Mouse (Mus musculus): ENCODE data around the gene Tmem109. TPM values are rescaled to one million over a fixed set of nuclear protein-coding genes. Genes with fewer than 3 reads are reported as not detected.

Tmem109 gene
- 10 to 100 TPM; 46.4 to 54.5 TPM for total RNA-seq (2021)
- long read RNA-seq, experiment 1, transcript Tmem109-201 (4 exons, 2,188 nt) = major isoform, 27 of 29 reads
- long read RNA-seq, experiment 1, partial matches to known transcripts = 0 of 29 reads
- long read RNA-seq, experiment 1, other reads (novel, unspliced or antisense) = 1 of 29 reads
- long read RNA-seq, experiment 2, transcript Tmem109-201 (4 exons, 2,188 nt) = major isoform, 56 of 64 reads
- long read RNA-seq, experiment 2, partial matches to known transcripts = 0 of 64 reads
- long read RNA-seq, experiment 2, other reads (novel, unspliced or antisense) = 3 of 64 reads

GRCm38 (mm10) chr19:10881426-10882154 lies at the start of gene Tmem109:
Tmem109 (minus strand) TSS chr19:10882001.
- peak; percentile 48 for TF ChIP-seq CTCF (conservative IDR thresholded peaks at IDR 0.05)
- peak within 1 kb of the TSS; percentile 80 for H3K4me3 ChIP-seq
- DNase-seq (ENCODE audit: low spot score in 2 of 2) = peak; percentile 92 to 94

DNA sequence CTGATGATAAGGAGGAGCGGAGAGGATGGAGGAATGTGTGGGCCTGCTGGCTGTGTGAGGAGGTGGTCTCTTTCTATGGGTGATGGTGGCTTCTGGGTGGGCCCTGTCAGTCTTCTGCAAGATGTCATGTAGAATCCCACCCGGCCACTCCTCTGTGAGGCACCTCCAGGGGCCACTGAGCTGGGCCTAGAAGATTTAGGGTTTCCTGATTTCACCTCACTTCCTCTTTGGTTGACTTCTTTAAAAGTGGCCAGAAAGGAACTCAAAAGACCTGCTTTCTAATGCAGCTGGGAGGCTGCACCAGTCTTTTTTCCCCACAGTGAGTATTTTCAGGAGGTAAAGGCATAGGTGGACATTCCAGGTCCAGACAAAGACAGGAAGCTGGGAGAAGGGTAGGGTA lies 48.8 kb upstream of the Tmem109 start:
- Histone ChIP-seq H3K27ac (no peak overlapping the region), H3K4me3 (no peak overlapping the region)
- no peak for DNase-seq (ENCODE audit: low spot score in 2 of 2)
- no peak for TF ChIP-seq CTCF (conservative IDR thresholded peaks at IDR 0.05)

More at GRCm38 (mm10) chr19:10881426-10882154, at the start of gene Tmem109:
- peak within 1 kb of the TSS; percentile 95 for H3K27ac ChIP-seq

DNA sequence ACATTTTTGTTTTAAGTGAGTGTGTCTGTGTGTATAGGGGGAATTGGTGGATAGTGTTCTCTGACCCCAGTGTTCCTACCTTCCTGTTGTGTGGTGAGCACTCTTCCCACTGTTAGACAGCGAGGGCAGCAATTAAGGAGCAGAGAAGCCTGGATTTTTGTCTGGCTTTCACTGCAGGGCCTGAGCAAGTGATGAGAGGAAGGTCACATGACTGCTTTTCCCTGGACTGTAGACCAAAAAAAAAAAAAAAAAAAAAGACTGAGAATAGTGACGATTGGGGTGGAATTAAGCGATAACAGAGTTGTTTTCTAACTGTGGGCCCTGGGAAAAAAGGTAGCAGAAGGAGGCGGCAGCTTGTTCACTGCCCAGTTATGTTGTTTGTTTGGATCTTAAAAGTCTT lies 44.9 kb upstream of the Tmem109 start:
- no peak overlapping the region for H3K27ac ChIP-seq

DNA sequence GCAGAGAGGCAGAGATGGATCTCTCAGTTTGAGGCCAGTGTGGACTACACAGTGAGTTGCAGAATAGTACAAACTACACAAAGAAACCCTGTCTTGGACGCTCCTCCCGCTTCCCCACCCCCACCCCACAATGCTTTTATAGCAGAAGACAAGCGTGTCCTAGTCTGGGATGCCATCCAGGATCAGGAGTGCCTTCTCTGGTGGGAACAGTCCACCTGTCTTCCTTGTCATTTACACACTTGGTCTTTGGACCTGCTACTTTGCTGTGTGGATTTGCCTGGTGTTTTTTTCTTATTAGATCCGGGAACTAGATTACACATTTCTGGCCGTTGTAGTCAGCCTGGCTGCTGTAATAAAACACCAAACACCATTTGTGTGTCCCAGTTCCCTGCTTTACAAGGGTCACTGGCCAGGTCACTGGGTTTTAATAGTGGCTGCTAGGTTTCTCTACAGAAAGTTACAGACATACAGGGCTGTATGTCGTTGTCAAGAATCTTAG lies 44.4 kb upstream of the Tmem109 start:
- no peak for DNase-seq (ENCODE audit: low spot score in 2 of 2)
- no peak for TF ChIP-seq CTCF (conservative IDR thresholded peaks at IDR 0.05)
- H3K27ac ChIP-seq = no peak overlapping the region
- H3K4me3 ChIP-seq = no peak overlapping the region

More for the DNA sequence above, 44.9 kb upstream of the Tmem109 start:
- DNase-seq (ENCODE audit: low spot score in 2 of 2) = no peak
- no peak overlapping the region for H3K4me3 ChIP-seq
- TF ChIP-seq CTCF (conservative IDR thresholded peaks at IDR 0.05) = no peak

DNA sequence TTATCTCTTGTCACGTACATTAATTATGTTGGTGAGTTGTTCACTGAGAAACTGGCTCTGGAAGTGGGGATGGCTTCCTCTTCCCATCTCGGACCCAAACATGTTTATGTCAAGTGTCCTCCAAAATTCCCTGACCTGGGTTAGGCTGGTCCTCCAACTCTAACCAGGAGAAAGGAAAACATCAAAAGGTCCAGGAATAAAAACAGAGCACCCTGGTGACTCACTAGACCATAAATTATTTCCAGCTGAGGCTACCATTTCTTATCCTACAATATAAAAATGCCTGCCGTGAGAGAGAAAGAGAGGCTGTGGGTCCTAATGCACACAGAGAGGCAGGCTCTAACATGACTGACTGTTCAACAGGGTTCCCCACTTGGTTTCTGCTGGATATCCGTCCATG lies 42.4 kb upstream of the Tmem109 start:
- DNase-seq (ENCODE audit: low spot score in 2 of 2) = no peak
- Histone ChIP-seq H3K4me3 (no peak overlapping the region), H3K27ac (no peak overlapping the region)
- TF ChIP-seq CTCF (conservative IDR thresholded peaks at IDR 0.05) = no peak

- DNase-seq (ENCODE audit: low spot score in 2 of 2) = no peak
- Histone ChIP-seq H3K27ac (no peak overlapping the region), H3K4me3 (no peak overlapping the region)
- no peak for TF ChIP-seq CTCF (conservative IDR thresholded peaks at IDR 0.05)
Observed at GRCm38 (mm10) chr19:10921058-10921457, 39.3 kb upstream of the Tmem109 start.

DNA sequence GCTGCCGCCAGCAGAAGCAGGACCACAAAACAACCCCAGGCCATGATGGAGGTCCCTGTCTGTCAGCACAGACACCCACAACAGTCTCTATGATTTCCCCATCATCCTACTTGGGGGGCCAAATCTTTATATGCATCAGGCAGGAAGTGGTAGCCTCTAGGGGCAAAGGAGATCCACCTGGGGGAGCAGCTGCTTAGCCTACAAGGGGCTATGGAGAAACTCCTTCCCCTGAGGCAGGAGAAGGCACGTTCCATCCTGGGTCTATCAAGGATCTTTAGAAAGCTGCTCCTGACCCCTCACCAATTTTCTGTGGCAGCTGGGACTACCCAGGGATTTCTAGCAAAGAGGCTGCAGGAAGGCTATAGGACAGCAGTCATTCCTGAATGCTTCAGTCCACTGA lies 38.7 kb upstream of the Tmem109 start, which contains the start of gene Zp1:
Zp1 (minus strand) TSS at position 101 of the 400 bp plus-strand sequence.
- no peak within 1 kb of the TSS for H3K27ac ChIP-seq
- no peak for DNase-seq (ENCODE audit: low spot score in 2 of 2)
- no peak within 1 kb of the TSS for H3K4me3 ChIP-seq
- TF ChIP-seq CTCF (conservative IDR thresholded peaks at IDR 0.05) = no peak

GRCm38 (mm10) chr19:10918321-10918991 lies 36.7 kb upstream of the Tmem109 start:
- DNase-seq (ENCODE audit: low spot score in 2 of 2) = no peak
- no peak for TF ChIP-seq CTCF (conservative IDR thresholded peaks at IDR 0.05)
- no peak overlapping the region for H3K4me3 ChIP-seq

DNA sequence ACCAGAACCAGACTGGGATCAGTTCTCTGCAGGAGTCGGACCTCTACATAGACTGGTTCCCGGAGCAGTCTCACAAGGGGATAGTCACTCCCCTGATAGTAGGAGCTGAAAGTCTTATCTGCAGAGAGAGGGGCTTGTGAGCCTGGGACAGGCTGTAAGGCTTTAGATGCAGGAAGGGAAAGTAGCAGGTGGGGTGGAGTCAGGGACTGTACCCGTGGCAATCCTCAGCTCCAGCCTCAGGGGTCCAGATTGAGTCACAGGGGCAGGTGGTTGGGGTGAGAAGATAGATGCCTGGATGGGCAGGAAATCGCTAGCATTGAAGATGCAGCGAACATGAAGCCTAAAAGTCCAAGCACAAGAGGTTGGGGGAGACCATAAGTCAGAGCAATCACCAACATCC lies 34.7 kb upstream of the Tmem109 start:
- H3K4me3 ChIP-seq = no peak overlapping the region
- TF ChIP-seq CTCF (conservative IDR thresholded peaks at IDR 0.05) = no peak
- H3K27ac ChIP-seq = no peak overlapping the region
- DNase-seq (ENCODE audit: low spot score in 2 of 2) = no peak

More at GRCm38 (mm10) chr19:10918321-10918991, 36.7 kb upstream of the Tmem109 start:
- H3K27ac ChIP-seq = no peak overlapping the region

GRCm38 (mm10) chr19:10914870-10915269 lies 33.1 kb upstream of the Tmem109 start:
- H3K27ac ChIP-seq = no peak overlapping the region
- TF ChIP-seq CTCF (conservative IDR thresholded peaks at IDR 0.05) = no peak
- no peak for DNase-seq (ENCODE audit: low spot score in 2 of 2)
- H3K4me3 ChIP-seq = no peak overlapping the region

DNA sequence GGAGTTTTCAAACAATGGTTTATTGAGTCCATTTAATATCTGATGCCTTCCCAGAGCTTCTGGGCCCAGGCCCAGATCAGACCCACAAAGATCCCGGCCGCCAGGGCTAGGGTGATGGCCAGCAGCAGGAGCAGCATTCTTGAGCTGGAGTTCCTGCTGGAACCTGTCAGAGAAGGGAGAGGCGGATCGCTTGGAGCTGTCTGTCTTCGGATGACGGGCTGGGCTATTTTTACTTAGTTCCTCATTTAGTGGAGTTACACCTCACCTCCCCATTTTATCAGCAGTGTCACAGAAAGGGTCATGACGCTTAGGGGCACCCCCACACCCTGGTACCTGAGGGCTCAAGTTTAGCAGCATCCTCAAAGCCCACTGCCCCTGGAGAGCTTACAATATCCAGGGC lies 32.5 kb upstream of the Tmem109 start:
- Histone ChIP-seq H3K4me3 (no peak overlapping the region), H3K27ac (no peak overlapping the region)
- DNase-seq (ENCODE audit: low spot score in 2 of 2) = no peak
- no peak for TF ChIP-seq CTCF (conservative IDR thresholded peaks at IDR 0.05)

GRCm38 (mm10) chr19:10909087-10909721 lies 27.4 kb upstream of the Tmem109 start:
- DNase-seq (ENCODE audit: low spot score in 2 of 2) = no peak
- no peak overlapping the region for H3K27ac ChIP-seq
- H3K4me3 ChIP-seq = no peak overlapping the region
- TF ChIP-seq CTCF (conservative IDR thresholded peaks at IDR 0.05) = no peak
